Mouse (Mus musculus) liver, embryonic 14.5 days (tissue): ENCODE measurements at regions not wholly inside any gene's neighbourhood (a gene's known extent, or its start where the extent isn't known, plus 50 kb on each side); places are given as distances from the start of the nearest gene placed in this dataset.

Experiments used
- CTCF ChIP-seq: IDR thresholded peaks from 2 replicates; pipeline ENCODE4 v1.5.1; 2016; ENCODE audit warnings: antibody characterized with exemption, low read depth, control low read depth
- EP300 ChIP-seq: IDR thresholded peaks from 2 replicates; pipeline ENCODE4 v1.6.1; 2016; ENCODE audit warnings: antibody characterized with exemption, low read depth

DNA sequence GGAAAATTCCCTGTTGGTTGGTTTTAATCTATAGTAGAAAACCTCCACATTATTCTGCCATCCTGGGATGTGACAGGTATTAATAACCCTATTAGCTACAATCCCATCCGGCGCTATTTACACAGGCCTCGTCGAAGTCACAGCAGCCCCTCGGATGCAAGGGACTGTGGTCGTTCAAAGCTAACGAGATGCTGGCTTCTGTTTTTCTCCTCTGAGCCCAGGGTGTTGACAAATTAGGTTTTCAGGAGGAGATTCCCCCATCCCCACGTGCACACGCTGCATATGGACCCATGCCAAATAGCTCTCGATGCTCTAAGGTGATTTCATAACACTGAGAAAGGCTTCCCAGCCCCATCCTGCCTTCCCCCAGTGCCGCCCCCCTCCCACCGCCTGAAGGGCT is 188.7 kb upstream of the Nxpe4 start:
- TF ChIP-seq CTCF (no peak), EP300 (no peak)
